Mouse (Mus musculus) layer of hippocampus, adult 9-11 months (tissue): ENCODE results near the gene Cds2.
"Not testable (repeated sequence)": the region's sequence is repeated elsewhere in the genome, so short reads cannot be mapped to it uniquely, and the experiment has no call there.

Source experiments
- DNase-seq: peaks from one replicate; pipeline ENCODE4 v3.0.0; 2022

Gene Cds2

GRCm38 (mm10) chr2:132262879-132263398 is at the start of gene Cds2:
Gene Cds2 (plus strand): TSS chr2:132263148.
- DNase-seq, result peak; percentile 99

- peak; percentile 33 for DNase-seq
Measured at GRCm38 (mm10) chr2:132221611-132222073, 41.3 kb upstream of the Cds2 start.

DNA sequence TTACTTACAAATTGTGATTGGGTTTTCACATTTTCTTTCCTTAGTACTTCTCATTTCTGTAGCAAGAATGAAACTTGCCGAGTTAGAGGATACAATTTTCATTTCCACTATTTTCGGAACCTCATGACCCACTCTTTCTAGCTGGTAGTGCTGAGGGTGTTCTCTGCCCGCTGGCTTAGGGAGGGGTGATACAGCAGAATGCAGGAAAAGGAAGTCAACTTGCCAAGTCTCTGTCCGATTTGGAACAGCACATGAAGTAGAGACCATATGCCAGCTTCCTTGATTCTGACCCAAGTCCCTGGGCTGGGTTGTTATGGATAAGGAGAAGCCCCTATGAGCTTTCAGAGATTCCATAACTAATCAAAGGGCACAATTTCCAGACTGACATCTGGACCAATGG is 38.6 kb upstream of the Cds2 start:
- DNase-seq, result peak; percentile 74

GRCm38 (mm10) chr2:132232413-132232945 is 30.5 kb upstream of the Cds2 start:
- DNase-seq, result no peak

GRCm38 (mm10) chr2:132233985-132234765 is 28.8 kb upstream of the Cds2 start:
- DNase-seq, result no peak

DNA sequence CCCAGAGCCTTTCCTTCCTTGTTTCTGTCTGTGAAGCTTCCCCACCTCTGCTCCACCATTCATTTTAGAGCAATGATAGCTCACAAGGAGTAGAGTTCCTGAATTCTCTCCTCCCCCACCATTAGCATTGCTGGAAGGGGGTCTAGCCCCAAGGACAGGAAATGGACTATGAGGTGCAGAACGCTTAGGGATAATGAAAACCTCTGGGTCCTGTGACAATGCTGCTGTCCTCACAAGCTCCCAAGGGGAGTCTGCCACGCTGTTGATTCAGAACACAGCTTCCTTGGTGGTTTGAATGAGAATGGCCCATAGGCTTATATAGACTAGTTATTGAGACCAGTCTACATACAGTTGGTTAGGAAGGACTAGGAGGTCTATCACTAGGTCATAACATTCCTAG is 27.7 kb upstream of the Cds2 start:
- DNase-seq, result no peak

DNA sequence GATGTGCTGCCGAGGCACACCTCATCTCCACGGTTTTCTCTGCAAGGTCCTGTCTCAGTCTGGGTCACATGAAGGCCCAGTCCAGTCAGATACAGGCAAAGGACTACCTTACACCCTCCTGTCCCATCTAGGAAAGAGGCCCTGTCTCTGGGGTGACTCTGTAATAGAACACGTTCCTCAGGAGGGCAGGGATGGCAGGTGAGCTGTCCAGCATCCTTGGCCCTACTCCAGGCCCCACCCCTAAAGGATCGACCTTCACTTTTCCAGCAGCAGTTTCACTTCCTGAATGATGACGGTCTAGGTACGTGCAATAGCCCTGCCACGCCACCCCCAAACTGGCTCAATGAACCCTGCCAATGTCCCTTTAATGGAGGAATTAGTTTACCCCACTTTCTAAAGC is 27.0 kb upstream of the Cds2 start:
- no peak for DNase-seq

- DNase-seq, result not testable (repeated sequence)
Measured at GRCm38 (mm10) chr2:132239434-132239833, 23.5 kb upstream of the Cds2 start.

- not testable (repeated sequence) for DNase-seq
Measured at GRCm38 (mm10) chr2:132240457-132240856, 22.5 kb upstream of the Cds2 start.

DNA sequence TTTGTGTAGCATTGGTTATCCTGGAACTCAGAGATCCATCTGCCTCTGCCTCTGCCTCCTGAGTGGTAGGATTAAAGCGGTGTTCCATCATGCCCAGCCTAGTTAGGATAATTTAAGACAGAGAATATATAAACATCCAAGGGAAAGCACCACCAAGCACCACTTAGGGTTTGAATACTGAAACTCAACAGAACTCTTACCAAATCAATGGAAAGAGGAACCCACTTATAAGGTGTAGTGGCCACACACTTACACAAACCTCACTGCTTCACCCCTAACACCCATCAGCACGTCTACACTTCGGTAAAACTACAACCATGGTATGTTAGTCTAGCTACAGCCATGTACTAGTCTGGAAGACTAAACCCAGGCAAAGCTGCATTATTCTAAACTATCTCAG is 19.6 kb upstream of the Cds2 start:
- DNase-seq, result no peak

- peak; percentile 96 for DNase-seq
Measured at GRCm38 (mm10) chr2:132247539-132248313, 15.2 kb upstream of the Cds2 start, which contains the start of gene Tmem230. Gene Tmem230 (minus strand): TSS chr2:132247807.

DNA sequence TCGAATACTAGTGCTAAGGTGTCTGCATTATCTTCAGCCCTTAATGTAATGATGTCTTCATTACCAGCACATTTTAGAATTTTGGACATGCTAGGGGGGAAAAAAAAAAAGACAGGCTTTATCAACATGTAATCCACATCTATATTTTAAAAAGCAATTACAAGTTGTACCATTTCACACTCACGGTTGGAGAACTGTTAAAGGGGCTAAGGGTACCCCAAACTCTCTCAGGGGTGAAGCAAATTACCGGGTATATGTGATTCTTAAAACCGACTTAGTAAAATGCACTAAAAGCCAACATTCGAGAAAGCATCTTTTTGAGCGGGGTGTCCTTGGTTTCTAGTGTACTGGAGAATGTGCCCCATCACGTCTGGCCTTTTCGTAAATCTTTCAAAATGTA is 11.0 kb upstream of the Cds2 start:
- no peak for DNase-seq

DNA sequence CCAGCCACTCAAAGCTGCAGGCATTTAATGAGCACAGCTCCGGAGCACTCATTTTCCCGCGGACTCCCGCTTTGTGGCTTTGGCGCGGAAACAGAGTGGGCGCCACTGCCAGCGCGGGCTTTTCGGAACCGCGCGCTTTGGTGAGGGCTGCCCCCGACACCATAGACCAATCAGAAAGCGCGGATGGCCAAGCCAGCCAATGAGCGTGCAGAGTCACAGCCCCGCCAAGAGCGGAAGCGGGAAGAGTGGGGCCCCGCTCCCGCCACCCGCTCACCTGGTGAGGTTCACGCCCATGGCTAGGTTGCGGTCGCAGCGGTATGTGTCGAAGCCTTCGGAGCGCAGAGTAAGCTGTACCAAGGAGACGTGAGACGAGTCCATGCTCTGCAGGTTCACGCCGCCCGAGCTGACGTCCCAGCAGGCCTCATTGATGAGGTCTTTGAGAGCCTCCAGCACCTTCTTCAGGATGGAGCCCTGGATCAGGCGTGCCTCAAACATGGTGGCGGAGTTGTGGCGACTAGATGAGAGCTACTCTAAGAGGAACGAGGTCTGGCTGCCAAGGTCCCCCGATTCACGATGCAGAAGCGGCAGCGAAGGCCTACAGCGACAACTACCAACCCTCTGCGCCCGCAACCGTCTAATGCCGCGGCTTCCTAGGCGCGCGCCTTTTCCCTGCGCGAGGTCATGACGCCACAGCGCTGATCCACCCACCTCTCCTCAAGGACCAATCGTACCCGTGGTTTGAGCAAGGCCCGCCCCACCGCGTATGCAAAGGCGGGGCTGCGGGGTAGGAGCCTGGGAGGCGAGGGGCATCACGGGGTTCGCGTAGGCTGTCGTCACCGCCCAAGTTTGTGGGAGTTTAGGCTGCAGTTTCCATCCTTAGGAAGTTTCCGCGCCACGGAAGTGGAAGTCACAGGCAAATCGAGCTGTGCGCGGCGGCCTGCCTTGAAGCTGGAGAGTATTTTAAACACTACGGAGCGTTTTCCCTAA is 10.1 kb upstream of the Cds2 start, which contains the start of gene Pcna:
Gene Pcna (minus strand): TSS at position 773 of the 987 bp plus-strand sequence.
- peak; percentile 98 for DNase-seq

DNA sequence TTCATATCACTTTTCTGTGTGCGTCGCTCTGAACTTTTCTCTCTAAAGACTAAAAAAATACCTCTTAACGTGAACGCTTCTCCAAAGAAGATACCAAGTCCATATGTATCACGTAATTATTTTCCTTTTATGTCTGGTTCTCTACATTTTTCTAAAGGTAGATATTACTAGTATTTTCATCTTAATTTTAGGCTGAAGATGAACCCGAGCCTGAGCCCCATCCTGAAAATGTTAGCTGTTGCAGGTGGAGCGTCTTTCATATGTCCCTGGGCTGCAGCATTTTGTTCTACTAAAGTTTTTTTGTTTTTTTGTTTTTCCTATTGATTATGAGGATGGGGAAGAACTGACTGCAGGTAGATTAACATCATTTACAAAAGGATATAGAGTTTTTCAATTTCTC is 9.3 kb upstream of the Cds2 start:
- no peak for DNase-seq

- no peak for DNase-seq
Measured at GRCm38 (mm10) chr2:132257350-132258068, 5.4 kb upstream of the Cds2 start.

- no peak for DNase-seq
Measured at GRCm38 (mm10) chr2:132260601-132261000, 2.3 kb upstream of the Cds2 start.

DNA sequence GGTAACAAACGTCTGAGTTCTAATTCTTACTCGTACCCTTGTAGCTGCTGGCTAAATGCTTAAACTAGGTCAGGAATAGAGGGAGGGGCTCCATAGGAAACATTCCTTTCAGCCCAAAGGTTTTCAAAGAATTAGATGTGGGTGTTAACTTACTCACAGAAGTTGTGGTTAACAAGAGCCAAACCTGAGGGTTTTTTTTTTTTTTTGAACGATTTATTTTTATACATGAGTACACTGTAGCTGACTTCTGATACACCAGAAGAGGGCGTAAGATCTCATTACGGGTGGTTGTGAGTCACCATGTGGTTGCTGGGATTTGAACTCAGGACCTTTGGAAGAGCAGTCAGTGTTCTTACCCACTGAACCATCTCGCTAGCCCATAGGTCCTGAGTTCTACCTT is 773 bp upstream of the Cds2 start:
- no peak for DNase-seq

DNA sequence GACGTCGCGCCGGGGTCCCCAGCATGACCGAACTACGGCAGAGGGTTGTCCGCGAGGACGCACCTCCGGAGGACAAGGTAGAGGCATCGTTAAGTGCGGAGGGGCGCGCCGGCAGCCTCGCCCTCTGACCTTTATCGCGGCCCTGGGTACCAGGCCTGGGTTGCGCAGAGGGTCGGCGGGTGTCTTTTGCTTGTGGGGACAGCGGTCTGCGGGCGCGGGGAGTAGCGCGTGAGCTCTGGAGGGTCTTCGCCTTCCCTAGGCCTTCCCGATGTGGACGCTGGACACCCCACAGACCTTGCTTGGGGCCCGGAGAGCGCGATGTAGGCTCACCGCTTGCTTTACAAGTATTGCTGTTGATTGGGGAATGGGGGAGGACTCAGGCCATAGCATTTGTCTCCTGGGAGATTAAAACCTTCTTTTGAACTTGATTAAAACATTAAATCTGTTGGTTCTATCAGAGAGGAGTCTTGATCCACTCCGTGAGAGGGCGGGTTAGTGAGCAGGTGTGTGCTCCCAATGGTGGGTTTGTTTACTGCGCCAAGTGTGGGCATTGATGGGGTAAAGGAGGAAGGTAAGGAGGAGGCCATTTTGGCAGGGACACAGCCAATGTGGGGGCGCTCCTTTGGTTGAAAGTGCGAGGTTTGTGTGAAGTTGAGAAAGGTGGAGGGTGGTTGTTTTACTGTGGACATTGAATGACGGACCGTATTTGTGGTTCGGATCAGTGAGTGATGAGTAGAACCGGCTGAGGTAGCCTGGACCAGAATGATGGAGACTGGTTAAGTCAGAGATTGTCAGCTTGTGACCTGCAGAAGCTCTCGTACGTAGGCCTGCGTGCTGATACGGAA is 695 bp downstream of the Cds2 start:
- no peak for DNase-seq

- no peak for DNase-seq
Measured at GRCm38 (mm10) chr2:132264266-132264710, 1.3 kb downstream of the Cds2 start.

- DNase-seq, result no peak
Measured at GRCm38 (mm10) chr2:132265196-132265595, 2.2 kb downstream of the Cds2 start.
